Mouse (Mus musculus) neural tube, embryonic 15.5 days (tissue): ENCODE measurements around the gene Plekhg5. TPM values are rescaled to one million over a fixed set of nuclear protein-coding genes. Genes with fewer than 3 reads are reported as not detected.

Experiments used
- ATAC-seq: fragments of 200-750 bp; cut with Nextera tagmentation; 2 replicates; pipeline ENCODE4 v1.8.0; 2017; ENCODE audit warnings: mild to moderate bottlenecking, moderate TSS enrichment, moderate library complexity; ENCODE audit not compliant: low FRiP score
- H3K27ac ChIP-seq: fragments of 300-500 bp; sonication (generic); replicated peaks from 2 replicates; pipeline ENCODE4 v1.5.1; 2015; ENCODE audit warnings: mild to moderate bottlenecking, inconsistent platforms
- H3K27me3 ChIP-seq: fragments of 300-500 bp; sonication (generic); replicated peaks from 2 replicates; pipeline ENCODE4 v1.6.1; 2015; ENCODE audit warnings: inconsistent platforms
- H3K36me3 ChIP-seq: fragments of 300-500 bp; sonication (generic); 2 replicates; pipeline ENCODE4 v1.6.1; 2015; ENCODE audit warnings: inconsistent platforms
- H3K4me1 ChIP-seq: fragments of 300-500 bp; sonication (generic); 2 replicates; pipeline ENCODE4 v1.6.1; 2015; ENCODE audit warnings: inconsistent platforms
- H3K4me2 ChIP-seq: fragments of 300-500 bp; sonication (generic); 2 replicates; pipeline ENCODE4 v1.6.1; 2015; ENCODE audit warnings: inconsistent platforms, mild to moderate bottlenecking, moderate library complexity
- H3K4me3 ChIP-seq: fragments of 300-500 bp; sonication (generic); replicated peaks from 2 replicates; pipeline ENCODE4 v1.5.1; 2015; ENCODE audit warnings: mild to moderate bottlenecking, inconsistent platforms
- H3K9ac ChIP-seq: fragments of 300-500 bp; sonication (generic); replicated peaks from 2 replicates; pipeline ENCODE4 v1.6.1; 2015; ENCODE audit warnings: mild to moderate bottlenecking, inconsistent platforms
- H3K9me3 ChIP-seq: fragments of 300-500 bp; sonication (generic); replicated peaks from 2 replicates; pipeline ENCODE4 v1.6.1; 2016; ENCODE audit warnings: inconsistent platforms
- WGBS: fragments of 180-500 bp; shearing (Covaris S2); methylation state at CpG from one replicate; pipeline ENCODE4 v1.1.7; 2015; ENCODE audit warnings: mixed read lengths; 5-methylcytosine and 5-hydroxymethylcytosine counted together
- polyA plus RNA-seq: library from polyadenylated mRNA; unstranded; fragments of >200 nt; fragmentation: Nextera tagmentation; extraction: Ambion mirVana; gene quantifications from 2 replicates; pipeline ENCODE4 v1.2.1, GENCODE M21; 2015

The Plekhg5 gene
- polyA plus RNA-seq, 1 experiment from 2014 or later = 13.6 TPM

DNA sequence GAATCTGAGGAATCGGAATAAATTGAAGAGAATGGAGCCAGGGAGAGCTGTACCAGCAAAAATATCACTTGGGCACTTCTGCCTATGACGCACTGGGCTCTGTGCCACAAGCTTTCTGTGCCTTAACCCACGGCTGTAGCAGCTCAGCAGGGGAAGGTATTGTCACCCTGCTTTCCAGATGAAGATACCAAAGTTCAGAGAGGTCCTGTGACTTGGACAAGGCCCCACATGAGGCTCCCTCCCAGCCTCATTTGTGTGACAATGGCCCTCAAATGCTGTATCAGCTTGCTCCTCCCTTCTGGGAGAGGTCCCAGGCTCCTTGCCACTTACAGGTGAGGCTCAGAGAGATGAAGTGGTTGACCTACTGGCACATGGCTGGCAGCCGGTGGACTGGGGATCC, 15.8 kb downstream of the Plekhg5 start:
- H3K4me1 ChIP-seq = peaks cover 36% of the 10 kb centered on the region
- H3K36me3 ChIP-seq = no peaks in the 10 kb centered on the region
- no peak overlapping the region for H3K4me3 ChIP-seq
- no peak overlapping the region; the same call in 1 of the 2 replicates for H3K27ac ChIP-seq
- H3K9ac ChIP-seq = no peak overlapping the region
- peaks cover 6% of the 10 kb centered on the region; the same call in 1 of the 2 replicates for H3K27me3 ChIP-seq
- WGBS = 29% methylated on average over 4 of the region's 4 CpGs
- peak overlapping the region; percentile 91 for H3K4me2 ChIP-seq
- H3K9me3 ChIP-seq = no peaks in the 10 kb centered on the region
- ATAC-seq = no peak

DNA sequence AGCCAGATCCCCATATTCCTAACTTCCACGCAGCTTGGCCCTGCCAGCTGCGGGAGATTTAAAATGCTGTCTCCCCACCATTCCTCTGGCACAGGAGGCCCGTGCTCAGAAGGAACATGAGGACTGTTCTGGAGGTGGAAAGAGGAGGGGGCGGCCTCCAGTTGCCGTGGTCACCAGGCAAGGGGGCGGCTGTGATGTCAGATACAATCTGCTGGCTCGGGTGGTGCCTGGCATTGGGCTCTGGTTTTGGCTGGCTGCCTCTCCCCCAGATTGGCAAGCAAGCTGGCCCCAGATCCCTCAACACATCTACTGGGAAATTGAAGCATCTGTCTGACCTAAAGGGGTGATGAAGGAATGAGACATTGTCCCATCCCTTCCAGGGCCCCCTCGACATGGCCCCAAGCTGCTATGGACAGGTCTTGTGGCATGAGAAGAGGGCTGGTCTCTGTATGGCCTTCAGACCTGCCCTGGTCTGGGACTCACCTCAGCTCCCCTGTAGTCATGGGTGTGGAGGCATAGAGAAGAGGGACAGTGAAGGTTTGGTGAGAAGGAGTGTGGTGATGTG, 16.3 kb downstream of the Plekhg5 start:
- no peak overlapping the region; the same call in 1 of the 2 replicates for H3K27ac ChIP-seq
- no peaks in the 10 kb centered on the region for H3K36me3 ChIP-seq
- ATAC-seq = no peak
- peak overlapping the region; percentile 91 for H3K4me2 ChIP-seq
- 40% methylated on average over 8 of the region's 8 CpGs for WGBS
- H3K27me3 ChIP-seq = peaks cover 6% of the 10 kb centered on the region; the same call in 1 of the 2 replicates
- no peaks in the 10 kb centered on the region for H3K9me3 ChIP-seq
- H3K4me1 ChIP-seq = peaks cover 36% of the 10 kb centered on the region
- no peak overlapping the region for H3K9ac ChIP-seq
- H3K4me3 ChIP-seq = no peak overlapping the region

DNA sequence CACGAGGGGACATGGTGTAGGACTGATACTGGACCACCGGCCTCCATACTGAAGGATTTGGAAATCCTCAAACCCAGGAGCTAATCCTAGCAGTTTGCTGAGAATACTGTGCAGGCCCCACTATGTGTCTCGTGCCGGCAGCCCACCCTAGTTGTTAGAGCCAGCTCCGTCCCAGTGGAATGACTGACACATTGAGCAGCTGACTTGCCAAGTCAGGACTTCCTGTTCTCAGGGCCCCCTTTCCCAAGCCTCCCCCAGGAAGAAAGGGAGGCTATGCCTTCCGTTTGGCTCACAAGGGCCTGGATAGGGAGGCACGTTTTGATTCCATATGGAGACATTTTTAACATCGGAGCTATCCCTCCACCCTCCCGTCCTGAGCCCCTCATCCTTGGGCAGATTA, 17.9 kb downstream of the Plekhg5 start:
- Histone ChIP-seq H3K27ac (no peak overlapping the region), H3K9ac (no peak overlapping the region), H3K9me3 (no peaks in the 10 kb centered on the region), H3K4me2 (no peak overlapping the region), H3K27me3 (peaks cover 3% of the 10 kb centered on the region; the same call in 1 of the 2 replicates), H3K36me3 (no peaks in the 10 kb centered on the region), H3K4me3 (no peak overlapping the region), H3K4me1 (peaks cover 36% of the 10 kb centered on the region)
- no peak for ATAC-seq
- 89% methylated on average over 9 of the region's 9 CpGs for WGBS

DNA sequence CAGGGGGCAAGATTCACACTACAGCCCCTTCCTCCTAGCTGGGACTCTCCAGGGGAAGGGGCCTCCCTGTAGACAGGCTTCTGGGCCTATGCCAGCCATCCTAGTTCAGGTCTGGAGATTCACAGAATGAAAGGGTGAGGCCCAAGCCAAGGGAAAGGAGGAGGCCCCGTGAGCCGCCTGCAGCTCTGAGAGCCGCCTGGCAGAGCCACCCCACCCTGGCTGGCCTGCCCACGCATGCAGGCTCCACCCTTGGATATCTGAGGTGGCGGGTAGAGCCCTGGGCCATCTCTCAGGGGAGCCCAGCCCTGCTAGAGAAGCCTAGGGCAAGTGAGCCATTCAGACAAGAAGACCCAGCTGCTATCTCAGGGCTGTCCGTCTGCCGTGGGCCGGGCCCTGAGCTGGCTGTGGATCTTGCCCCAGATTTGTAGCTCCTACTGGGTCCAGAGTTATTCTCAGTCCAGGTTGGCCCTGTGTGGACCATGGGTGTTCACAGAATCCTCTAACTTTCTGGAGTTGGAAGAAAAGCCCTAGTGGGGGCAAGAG, 20.5 kb downstream of the Plekhg5 start:
- Histone ChIP-seq H3K4me2 (no peak overlapping the region), H3K9ac (0 out of 2 replicates have a peak overlapping the region, but pooled peaks have one; percentile 7), H3K36me3 (no peaks in the 10 kb centered on the region), H3K27ac (no peak overlapping the region), H3K9me3 (no peaks in the 10 kb centered on the region), H3K27me3 (no peaks in the 10 kb centered on the region), H3K4me1 (peaks cover 23% of the 10 kb centered on the region), H3K4me3 (no peak overlapping the region)
- WGBS = 56% methylated on average over 8 of the region's 8 CpGs
- no peak for ATAC-seq

DNA sequence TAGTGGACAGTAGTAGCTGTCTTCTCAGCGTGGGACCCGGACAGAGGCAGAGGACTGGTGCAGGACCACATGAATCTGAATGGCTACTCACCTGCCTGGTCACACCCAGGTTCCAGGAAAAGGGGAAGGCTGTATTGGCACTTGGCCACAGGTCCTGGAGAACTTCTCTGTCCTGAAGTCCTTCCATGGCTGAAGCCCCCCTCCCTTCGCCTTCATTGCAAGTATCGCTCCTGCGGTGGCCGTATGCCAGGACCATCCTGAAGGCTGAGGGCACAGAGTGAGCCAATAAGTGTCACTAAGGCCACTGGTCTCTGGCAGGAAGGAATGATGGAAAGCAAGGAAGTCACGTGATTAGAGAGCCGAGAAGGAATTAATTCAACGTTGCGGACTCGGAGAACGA, 21.9 kb downstream of the Plekhg5 start:
- peaks cover 10% of the 10 kb centered on the region; the same call in 1 of the 2 replicates for H3K4me1 ChIP-seq
- H3K4me3 ChIP-seq = no peak overlapping the region
- no peak overlapping the region for H3K27ac ChIP-seq
- H3K4me2 ChIP-seq = no peak overlapping the region
- no peak overlapping the region for H3K9ac ChIP-seq
- no peaks in the 10 kb centered on the region for H3K9me3 ChIP-seq
- no peaks in the 10 kb centered on the region for H3K36me3 ChIP-seq
- ATAC-seq = no peak
- no peaks in the 10 kb centered on the region for H3K27me3 ChIP-seq
- 91% methylated on average over 12 of the region's 12 CpGs for WGBS

DNA sequence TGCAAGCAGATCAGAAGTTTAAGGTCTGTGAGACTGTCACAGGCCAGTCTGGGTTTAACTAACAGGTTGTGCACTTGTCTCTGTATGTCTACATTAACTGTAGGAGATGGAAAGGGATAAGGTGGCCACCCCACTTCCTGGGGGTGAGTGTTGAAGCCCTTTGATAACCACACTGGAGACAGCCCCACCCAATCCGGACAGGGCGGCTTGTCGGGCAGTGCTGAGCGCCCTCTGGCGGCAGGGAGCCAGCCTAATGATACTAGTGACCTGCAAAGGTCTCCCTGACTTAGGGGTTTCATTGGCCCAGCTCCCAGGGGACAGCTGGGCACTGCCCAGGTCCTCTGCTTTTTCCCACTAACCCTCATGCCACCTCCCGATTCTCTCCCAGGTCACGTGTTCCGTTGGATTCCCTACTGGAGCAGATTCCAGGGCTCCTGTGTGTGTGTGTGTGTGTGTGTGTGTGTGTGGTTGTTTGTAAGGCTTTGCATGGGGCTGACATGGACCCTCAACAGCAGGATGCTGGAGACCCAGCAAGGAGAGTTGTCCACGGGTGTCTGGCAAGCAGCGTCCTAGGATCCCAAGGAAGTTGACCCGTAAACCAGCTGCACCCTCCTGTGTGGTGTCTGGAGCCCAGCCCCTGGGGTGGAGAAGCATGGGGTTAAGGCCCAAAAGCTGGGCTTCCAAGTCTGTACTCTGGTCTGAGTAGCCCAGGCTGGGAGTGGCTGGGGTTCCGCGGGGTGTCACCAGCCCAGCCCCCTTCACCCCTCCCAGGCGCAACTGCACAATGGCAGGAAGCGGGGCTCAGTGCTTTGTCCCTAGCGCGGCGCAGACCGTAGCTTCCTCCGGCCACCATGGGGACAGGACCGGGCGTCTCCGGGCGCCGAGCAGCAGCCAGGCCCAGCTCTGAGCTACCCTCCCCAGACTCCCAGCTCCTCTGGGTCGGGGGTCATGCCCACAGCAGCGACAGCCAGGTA, 23.9 kb downstream of the Plekhg5 start:
- H3K9me3 ChIP-seq = no peaks in the 10 kb centered on the region
- H3K27ac ChIP-seq = peak overlapping the region; percentile 54; the same call in 1 of the 2 replicates
- ATAC-seq = no peak
- WGBS = 28% methylated on average over 27 of the region's 27 CpGs
- H3K4me3 ChIP-seq = peak overlapping the region; percentile 17; the same call in 1 of the 2 replicates
- no peaks in the 10 kb centered on the region for H3K36me3 ChIP-seq
- H3K4me2 ChIP-seq = no peak overlapping the region
- no peak overlapping the region for H3K9ac ChIP-seq
- 0 out of 2 replicates have a peak, but pooled peaks cover 10% of the 10 kb centered on the region for H3K4me1 ChIP-seq
- H3K27me3 ChIP-seq = no peaks in the 10 kb centered on the region

DNA sequence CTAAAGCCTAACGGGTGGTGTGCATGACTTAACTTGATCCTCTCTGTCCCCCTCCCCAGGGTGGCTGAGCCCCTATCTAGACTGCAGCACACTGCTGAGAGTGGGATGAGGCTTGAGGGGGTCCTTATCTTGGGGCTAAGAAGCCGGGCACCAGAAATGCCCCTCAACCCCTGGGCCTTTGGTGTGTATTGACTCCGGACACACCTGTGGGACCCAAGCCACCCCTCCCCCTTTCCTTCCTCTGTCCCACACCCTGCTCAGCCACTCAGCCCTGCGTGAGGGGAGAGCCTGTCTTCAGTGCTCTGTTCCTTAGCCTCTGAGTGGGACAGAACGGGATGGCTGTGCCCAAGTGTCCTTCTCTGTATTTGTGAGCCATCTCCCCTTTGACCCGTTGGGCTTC, 24.6 kb downstream of the Plekhg5 start:
- peak overlapping the region; percentile 54; the same call in 1 of the 2 replicates for H3K27ac ChIP-seq
- WGBS = 55% methylated on average over 6 of the region's 6 CpGs
- H3K4me3 ChIP-seq = peak overlapping the region; percentile 17; the same call in 1 of the 2 replicates
- no peaks in the 10 kb centered on the region for H3K9me3 ChIP-seq
- ATAC-seq = no peak
- no peaks in the 10 kb centered on the region for H3K36me3 ChIP-seq
- 0 out of 2 replicates have a peak, but pooled peaks cover 10% of the 10 kb centered on the region for H3K4me1 ChIP-seq
- H3K27me3 ChIP-seq = no peaks in the 10 kb centered on the region
- no peak overlapping the region; the same call in 1 of the 2 replicates for H3K9ac ChIP-seq
- no peak overlapping the region for H3K4me2 ChIP-seq

DNA sequence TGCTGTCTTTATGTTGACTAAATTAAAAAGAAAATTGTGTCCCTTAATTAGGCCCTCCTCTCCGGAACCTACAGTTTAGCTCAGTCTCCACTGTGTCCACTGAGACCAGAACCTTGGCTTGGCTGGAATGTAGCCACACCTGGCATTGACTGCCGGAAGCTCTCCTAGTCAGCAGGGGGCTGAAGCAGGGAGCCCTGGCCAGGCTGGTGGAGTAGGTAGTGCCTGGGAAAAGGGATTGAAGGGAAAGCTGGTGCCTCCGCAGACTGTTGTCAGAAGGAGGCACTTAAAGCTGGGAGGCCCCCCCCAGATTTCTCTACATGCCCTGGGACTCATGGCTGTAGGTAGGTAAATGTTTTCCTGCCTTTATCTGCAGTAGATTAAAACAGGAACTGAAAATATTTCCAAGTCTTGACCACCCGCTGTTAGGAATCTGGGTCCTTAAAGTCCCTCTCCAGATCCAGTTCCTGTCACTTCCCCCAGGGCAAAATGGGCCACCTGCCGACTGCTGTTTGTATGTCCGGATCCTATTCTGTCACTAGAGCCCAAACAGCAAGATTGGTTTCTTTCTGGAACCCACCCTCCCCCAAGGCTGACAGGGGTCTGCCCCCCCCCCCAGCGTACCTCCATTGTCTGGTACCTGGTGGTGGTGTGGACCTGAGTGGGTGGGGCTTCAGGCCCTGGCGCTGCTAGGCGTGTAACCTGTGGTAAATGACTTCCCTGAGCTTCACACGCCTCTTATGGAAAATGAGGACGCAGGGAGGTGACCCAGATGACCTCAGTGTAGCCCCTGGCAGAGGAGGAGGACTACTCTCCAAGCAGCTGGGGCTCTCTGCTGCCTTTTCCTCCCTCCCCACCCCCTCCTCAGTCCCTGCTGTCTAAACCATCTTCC, 25.9 kb downstream of the Plekhg5 start:
- WGBS = 30% methylated on average over 11 of the region's 11 CpGs
- Histone ChIP-seq H3K9ac (no peak overlapping the region), H3K4me1 (0 out of 2 replicates have a peak, but pooled peaks cover 3% of the 10 kb centered on the region), H3K27ac (no peak overlapping the region), H3K27me3 (no peaks in the 10 kb centered on the region), H3K4me3 (no peak overlapping the region), H3K36me3 (peaks cover 9% of the 10 kb centered on the region; the same call in 1 of the 2 replicates), H3K9me3 (no peaks in the 10 kb centered on the region), H3K4me2 (no peak overlapping the region)
- no peak for ATAC-seq

DNA sequence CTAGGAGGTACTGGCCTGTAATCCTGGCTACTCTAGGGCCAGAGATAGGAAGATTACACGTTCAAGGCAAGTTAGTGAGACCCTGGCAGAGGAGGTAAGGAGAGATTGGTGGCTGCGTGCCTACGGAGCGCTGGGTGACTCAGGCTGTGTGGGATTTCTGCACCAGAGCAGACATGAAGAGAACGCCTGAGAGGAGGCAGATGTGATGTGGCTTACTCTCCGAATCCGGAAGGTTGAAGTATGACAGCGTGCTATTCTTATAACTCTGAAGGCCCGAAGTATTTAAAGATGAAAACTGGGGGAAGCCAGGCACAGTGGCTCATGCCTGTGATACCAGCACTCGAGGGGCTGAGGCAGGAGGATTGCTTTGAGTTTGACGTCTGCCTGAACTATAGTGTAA, 28.2 kb downstream of the Plekhg5 start:
- no peak for ATAC-seq
- Histone ChIP-seq H3K4me2 (no peak overlapping the region), H3K9me3 (no peaks in the 10 kb centered on the region), H3K27me3 (no peaks in the 10 kb centered on the region), H3K4me1 (0 out of 2 replicates have a peak, but pooled peaks cover 3% of the 10 kb centered on the region), H3K27ac (no peak overlapping the region), H3K4me3 (no peak overlapping the region), H3K36me3 (peaks cover 22% of the 10 kb centered on the region), H3K9ac (no peak overlapping the region)
- WGBS = 83% methylated on average over 11 of the region's 11 CpGs

DNA sequence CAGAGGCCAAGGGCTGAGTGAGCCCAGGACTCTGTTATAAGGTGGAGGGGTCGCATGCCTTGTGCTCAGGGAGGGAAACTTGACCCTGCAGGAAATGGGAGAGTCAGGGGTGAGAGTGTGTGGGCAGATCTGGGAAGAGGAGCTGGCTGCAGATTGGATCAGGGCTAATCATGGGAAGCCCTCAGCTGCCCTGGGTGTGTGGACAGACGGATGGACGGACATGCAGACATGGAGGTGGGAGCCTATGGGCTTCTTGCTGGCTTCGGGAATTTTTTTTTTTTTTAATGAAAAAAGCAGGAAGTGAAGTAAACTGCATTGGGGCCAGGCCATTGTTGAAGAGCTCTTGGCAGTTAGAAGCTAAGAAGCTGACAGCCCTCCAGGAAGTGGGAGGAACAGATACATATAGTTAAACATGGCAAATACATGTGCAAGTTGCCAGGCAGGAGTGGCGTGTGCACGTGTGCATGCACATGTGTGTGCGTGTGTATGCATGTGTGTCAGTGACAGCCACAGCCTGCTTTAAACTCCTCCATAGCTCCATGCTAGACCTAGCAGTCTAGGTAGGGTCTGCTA, 28.9 kb downstream of the Plekhg5 start:
- peaks cover 23% of the 10 kb centered on the region for H3K36me3 ChIP-seq
- 85% methylated on average over 7 of the region's 7 CpGs for WGBS
- no peak overlapping the region for H3K4me3 ChIP-seq
- H3K9me3 ChIP-seq = no peaks in the 10 kb centered on the region
- 0 out of 2 replicates have a peak, but pooled peaks cover 2% of the 10 kb centered on the region for H3K27me3 ChIP-seq
- no peak for ATAC-seq
- no peak overlapping the region for H3K9ac ChIP-seq
- H3K27ac ChIP-seq = no peak overlapping the region
- H3K4me1 ChIP-seq = 0 out of 2 replicates have a peak, but pooled peaks cover 3% of the 10 kb centered on the region
- no peak overlapping the region for H3K4me2 ChIP-seq
